Mouse (Mus musculus) common myeloid progenitor, adult 5-6 weeks (primary cell): ENCODE data around the gene Gpr176. TPM values are rescaled to one million over a fixed set of nuclear protein-coding genes. Genes with fewer than 3 reads are reported as not detected.
"Not testable (repeated sequence)": the region's sequence is repeated elsewhere in the genome, so short reads cannot be mapped to it uniquely, and the experiment has no call there.

Experiments
- ATAC-seq: replicated peaks from 2 replicates; pipeline ENCODE4 v1.8.0; 2016; ENCODE audit warnings: low read depth, mild to moderate bottlenecking, moderate TSS enrichment, inconsistent platforms; ENCODE audit not compliant: poor library complexity, severe bottlenecking
- total RNA-seq: library from RNA; stranded (forward); fragments of 200-1000, 187-1606 nt; gene quantifications from 2 replicates; pipeline ENCODE4 v1.2.3, GENCODE M21; 2017

The Gpr176 gene
- total RNA-seq, 1 experiment from 2014 or later, result not detected

DNA sequence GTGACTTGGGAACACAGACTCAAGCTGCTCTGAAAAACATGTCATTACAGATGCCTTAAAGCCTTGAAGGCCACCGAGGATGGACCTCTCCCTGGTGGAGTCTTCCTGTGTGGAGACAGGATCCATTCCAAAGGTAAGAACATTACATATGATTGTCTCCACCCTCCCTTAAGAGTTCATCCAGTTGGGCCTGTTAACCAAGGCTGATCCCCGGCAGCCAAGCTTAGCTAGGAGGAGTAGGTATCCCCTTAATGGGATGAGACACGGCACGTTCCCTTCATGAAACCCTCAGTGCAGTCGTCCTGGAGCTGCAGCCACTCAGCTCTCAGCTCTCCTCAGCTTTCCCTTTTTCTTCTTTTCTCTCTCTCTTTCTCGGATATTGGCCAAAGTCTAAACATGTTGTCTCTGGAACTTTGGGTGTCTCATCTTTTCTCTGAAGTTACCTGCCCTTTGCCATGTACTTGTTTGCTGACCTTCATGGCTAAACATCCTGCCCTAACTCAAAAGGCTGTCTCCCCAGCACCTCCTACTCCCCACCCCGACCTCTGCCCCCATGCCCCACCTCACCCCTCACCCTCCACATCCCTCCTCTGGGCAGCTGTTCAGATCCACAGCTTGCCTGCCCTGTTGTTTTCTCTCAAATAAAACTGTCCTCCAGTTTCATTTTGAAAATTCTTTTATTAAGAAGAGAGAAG, 67.2 kb downstream of the Gpr176 start:
- ATAC-seq, result no peak

DNA sequence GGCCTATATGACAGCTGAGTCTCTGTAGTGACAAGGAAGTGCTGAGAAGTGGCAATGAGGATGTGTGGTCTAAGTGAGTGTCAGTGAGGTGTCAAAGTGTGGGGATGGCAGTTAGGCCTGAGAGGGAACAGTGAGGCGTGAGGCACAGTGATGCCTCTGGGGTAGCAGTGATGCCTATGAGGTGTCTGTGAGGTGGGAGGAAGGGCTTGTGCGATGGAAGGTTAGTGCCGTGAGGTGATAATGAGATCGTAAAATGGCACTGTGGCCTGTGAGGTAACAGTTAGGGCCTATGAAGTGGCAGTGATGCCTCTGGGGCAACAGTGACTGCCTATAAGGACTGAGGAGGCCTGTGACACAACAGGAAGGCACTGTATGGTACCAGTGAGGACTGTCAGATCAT, 69.8 kb downstream of the Gpr176 start:
- no peak for ATAC-seq

DNA sequence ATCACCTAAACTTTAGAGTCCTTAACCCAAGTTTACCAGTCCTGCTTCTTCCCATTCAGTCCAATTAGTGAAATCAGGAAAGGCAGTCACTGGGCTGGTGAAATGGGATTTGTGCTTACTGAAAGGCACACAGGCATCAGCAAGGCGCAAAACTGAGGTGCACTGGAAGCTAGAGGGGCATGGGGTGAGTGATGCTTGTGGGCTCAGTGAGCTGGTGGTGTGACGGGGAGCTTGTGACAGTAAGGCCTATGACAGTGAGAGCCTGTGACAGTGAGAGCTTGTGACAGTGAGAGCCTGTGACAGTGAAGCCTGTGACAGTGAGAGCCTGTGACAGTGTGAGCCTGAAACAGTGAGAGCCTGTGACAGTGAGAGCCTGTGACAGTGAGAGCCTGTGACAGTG, 71.6 kb downstream of the Gpr176 start:
- ATAC-seq, result no peak

DNA sequence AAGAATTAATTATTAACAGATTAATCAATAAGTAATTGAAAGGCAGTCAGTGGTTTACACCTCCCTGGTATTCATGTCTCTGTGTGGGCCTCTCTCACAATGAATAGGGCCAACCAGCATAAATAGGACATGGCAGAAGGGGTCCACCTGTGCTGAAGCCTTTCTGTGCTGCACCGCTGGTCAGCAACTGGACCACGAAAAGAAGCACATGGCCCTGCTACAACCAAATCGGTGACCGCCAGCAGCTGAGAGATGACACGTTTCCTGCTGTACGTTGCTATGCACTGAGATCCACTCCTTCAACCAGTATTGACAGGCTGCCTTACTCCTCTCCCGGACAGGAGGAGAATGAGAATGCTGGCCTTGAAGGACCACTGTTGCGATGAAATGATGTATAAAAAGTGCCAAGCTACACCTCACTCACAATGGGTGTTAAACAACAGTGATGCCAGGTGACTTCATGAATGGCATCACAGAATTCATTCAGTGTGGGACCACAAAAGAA, 72.1 kb downstream of the Gpr176 start:
- ATAC-seq, result no peak

DNA sequence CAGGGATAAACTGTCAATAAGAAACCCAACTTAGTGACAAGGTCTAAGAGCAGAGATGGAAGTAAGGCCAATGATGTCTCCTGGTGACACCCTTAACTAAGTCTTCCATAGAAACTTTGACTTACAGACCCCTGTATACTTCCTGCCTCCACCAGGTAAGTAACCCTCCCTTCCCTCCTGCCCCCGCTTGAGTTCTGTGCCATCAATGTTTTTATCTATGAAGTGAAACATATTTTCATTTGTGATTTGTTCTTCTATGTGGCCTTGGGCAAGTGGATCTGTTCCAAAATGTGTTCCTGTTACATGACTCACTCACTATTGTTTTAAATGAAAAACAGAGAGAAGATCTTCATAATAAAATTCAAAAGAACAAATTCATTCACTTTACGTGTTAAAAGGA, 73.2 kb downstream of the Gpr176 start:
- ATAC-seq, result no peak

DNA sequence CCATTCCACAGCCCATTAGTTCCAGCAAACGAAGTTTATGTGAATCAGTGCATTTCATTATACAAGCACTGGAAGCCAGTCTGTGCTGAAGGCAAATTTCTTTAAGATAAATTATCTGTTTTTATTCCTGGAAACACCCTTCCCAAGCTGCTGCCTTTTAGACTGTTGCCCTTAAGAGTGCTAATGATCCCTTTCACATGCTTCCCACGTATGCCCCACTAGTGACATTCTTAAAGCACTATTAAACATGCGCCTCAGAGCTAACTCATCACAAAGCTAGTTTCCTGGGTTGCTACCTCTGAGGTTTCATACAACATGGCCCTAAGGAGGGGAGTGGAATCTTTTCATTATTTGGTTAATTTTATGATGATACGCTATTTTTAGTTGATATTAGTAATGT, 74.6 kb downstream of the Gpr176 start:
- no peak for ATAC-seq

DNA sequence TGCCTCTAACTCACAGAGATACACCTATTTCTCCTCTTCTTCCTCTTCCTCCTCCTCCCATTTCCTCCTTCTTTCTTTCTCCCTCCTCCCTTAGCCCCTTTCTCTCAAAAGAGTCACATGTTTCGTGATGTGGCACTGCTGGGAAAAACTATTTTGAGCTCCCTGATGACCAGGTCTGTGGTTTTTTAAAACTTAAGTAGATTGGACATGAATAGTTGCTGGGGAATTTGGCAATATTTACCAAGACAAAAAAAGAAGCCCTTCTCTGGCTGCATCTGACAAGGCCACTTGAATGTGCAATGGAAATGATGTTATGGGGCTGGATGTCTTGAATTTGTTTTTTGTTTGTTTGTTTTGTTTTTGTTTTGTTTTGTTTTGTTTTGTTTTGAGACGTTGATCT, 75.3 kb downstream of the Gpr176 start:
- no peak for ATAC-seq

DNA sequence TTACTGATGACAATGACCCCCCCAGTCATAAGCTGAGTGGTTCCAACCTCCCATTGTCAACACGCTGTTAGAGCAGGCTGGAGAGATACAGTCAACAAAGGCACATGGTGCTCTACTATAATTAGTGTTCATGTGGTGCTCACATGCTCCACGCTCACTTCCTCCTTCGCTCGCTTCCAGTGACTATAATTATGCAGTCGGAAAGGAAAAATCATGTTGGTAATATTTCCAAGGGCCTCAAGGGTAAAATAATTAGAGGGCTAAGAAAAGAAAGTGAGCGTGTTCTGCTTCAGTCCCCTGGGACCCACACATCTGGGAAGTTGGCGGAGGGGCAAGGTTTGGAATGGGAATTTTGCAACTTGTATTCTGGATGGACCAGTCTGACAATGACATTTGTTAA, 77.7 kb downstream of the Gpr176 start:
- 0 out of 2 replicates have a peak, but pooled peaks have one; percentile 47 for ATAC-seq

DNA sequence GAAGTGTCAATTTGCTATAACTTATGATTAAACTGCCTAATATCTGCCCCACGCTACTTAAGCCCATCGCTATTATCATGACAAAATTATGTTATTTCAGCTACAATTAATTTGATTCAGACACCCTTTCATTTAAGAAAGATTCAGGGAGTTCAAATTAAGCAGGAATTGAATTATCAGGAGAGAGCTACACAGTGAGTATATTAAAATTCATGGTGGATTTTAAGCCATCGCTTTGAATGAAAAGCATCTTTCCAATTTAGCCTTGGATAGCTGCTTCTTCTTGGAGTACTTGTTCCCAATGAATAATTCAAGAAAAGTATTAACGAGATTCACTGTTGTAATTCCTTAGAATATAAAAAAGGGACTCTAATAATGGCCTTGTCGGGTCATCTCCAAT, 79.6 kb downstream of the Gpr176 start:
- ATAC-seq, result no peak

DNA sequence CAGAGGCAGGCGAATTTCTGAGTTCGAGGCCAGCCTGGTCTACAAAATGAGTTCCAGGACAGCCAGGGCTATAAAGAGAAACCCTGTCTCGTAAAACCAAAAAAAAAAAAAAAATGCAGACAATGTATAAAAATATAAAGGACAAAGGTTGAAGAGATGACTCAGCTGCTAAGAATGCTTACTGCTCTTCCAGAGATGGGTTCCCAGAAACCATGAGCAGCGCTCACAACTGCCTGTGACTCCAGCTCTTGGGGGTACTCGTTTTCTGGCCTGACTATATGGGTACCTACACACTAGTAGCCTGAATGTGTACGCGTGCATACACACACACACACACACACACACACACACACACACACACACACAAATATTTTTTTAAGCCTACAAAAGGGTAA, 84.2 kb downstream of the Gpr176 start:
- ATAC-seq, result not testable (repeated sequence)

DNA sequence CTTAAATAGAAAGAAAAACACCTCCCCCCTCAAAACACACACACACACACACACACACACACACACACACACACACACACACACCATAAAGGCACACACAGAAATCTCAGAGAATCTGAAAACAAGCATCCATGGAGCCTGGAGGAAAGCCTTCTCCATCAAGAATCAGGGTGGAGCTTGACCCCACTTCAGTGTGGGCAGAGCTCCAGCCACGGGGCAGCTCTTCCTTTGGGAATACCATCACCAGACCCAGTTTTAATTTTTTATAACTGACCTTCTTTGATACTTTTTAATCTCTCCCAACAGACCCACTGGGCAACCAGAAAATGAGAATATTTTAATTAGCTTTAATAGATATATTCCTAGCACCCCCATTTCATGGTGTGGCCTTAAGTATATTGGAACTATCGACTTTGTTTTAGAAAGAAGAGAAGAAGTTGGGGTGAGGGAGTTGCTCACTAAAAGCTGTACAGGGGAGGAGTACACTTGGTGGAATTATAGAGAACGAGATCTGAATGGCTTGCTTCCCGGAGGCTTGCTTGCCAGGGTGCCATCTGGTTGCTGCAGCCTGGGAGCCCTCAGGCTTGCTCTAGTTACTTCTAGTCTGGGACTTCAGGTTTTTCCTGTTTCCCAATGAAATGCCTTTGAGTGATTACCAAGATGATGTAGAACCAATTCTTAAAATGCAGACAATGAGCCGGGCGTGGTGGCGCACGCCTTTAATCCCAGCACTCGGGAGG, 84.7 kb downstream of the Gpr176 start:
- no peak for ATAC-seq

DNA sequence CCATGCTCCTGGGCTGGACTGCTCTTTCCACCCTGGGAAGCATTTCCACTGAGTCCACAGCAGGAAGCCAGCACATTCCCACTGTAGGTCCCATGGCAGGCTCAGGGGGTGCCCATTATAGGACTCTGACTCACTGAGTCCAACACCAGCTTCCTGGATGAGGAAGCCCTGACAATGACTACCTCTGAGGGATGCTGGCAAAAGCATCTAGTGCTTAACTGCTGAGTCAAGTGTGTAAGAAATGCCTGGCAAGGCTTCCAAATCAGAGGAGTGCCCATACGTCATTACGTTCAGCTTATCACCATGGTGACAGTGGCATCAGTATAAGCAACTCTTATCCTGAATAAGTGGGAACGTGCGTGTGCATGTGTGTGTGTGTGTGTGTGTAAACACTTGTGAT, 85.5 kb downstream of the Gpr176 start:
- ATAC-seq, result no peak

DNA sequence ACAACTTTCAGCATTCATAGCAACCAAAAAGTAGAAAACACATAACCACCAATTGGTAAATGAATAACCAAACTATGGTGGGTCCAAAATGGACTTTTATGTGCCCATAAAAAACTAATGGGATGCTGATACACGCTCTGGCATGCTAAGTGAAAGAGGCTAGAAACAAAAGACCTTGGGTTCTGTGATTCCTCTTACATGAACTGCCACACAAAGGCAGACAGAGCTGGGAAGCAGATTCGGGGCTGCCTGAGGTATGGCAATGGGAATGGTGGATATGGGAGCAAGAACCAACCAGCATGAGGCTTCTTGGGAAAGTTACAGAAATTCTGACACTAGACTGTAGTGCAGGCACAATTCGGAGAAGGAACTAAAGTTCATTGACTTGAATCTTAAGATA, 90.8 kb downstream of the Gpr176 start:
- no peak for ATAC-seq

DNA sequence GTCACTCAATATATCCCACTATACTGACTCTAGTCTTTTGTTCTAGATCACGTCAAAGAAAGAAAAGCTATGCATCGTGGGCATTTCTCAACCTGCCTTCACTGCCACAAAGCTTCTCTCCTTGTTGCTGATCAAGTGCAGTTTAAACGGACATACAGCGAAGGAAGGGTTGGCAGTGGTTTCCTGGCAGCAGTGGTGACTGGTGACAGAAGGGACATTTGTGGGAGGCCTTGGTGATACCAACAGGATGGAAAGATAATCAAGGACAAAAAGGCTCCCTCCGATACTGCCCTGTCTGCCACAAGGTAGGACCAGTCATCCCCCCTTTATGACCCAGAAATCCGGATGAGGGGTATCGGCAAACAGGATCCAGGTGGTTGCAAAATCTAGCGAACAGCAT, 95.0 kb downstream of the Gpr176 start:
- no peak for ATAC-seq

DNA sequence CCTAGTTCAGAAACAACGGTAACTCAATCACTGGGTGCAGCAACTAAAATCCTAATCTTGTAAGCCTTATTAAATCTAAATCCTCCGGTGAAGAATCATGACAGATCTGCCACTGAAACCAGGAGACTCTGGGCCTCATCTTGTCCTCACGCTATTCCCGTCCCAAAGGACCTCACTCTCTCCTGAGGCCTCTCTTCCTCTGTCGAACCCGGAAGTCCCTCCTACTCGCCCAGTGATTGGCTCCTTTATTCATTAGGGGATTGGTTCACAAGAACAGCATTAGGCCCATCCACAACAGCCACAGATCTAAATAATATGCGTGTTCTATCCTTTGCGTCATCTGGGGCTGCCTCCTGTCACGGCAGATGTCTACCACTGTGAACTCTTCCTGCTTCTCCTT, 101.6 kb downstream of the Gpr176 start:
- ATAC-seq, result no peak

DNA sequence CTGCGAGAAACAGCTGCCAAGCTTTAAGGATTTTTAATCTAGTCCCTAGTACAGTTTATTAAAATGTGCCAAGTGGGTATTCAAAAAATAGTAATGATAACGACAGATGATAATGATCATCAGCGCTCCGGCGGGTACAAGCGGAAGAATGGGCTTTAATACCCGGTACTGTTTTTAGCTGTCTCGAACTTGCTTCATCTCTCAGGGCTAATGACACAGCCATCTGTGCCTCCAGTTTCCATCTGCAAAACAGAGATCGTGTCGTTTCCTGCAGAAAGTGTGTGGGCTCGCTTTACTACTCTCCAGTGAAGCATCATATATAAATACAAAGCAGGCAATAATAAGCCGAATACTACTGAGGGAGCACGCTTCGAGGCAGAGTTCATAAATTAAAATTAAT, 103.0 kb downstream of the Gpr176 start:
- ATAC-seq, result no peak

DNA sequence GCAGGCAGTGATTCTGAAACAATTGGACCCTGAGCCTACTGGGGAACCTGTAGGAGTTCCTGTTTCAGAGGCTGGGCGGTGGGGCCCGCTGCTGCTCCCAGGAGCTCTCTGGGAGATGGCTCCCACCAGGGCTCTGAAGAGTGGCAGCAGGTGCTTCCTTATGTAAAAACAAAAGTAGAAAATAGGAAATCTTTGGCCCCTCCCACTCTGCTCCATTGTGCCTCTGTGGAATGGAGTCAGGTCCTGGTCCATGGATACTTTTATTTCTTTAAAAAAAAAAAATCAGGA, 109.4 kb downstream of the Gpr176 start:
- ATAC-seq, result peak; percentile 28; the same call in 1 of the 2 replicates

DNA sequence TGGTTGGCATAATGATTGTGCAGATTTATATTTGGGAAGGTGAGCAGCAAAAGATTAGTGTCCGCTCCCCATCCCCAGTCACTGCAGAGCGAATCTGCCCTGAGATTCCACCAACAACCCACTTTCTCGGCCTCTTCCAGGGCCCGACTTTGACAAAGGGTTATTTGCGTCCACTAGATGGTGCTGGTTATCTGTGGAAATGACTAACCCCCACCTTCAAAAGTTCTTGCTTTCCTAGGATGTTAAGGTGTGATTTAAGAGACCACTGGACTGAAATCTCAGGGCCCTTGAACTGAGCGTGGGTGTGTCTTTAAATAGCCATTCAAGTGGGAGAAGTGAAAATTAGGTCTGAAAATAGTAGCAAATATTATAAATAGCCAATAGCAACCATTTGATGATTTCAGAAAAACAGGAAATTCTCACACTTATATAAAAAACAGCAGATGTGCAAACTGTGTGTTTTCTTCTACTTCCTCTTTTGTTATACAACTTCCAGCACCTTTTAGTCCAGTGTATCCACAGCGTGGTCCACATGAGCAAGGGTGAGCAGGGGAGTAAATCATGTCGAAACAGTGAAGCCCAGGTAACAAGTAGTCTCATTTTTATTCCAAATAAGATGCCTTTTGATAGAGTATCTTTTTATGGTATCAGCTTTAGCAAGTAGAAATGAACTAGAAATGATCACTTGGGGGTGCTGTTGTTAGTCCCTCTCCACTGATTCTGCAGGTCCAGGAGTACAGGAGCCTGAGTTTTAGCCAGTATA, 109.9 kb downstream of the Gpr176 start:
- peak; percentile 65 for ATAC-seq

DNA sequence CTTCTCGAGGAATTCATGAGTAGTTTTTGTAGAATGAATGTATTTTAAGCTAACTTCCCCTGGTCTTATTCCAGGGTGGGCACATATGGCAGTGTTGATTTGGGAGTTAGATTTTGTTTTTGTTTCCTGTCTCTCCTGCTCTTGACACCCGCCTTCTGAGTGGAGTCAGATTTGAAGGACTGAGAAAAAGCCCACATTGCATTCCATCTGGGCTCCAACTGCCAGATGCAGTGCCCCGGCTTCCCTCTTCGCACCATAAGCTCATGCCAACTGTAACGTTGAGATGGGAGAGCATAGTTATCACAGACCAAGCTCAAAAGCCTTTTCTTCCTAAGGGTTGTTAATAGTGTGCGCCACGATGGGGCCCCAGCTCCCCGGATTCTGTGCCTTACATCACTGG, 110.5 kb downstream of the Gpr176 start:
- ATAC-seq, result no peak

DNA sequence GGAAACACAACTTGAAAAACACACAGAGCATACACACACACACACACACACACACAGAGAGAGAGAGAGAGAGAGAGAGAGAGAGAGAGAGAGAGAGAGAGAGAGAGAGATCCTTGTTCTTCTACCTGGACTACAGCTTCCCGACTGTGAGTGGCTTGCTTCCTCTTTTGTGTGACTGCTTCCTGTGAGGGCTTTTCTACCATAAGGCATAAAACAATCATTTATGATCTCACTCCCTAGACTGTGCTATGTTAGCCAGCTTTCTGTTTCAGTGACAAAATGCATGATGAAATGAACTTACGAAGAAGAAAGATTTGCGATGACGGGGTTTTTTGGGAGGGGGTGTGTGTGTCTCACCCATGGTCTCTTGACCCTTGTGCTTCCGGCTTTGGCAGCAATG, 113.5 kb downstream of the Gpr176 start:
- ATAC-seq, result no peak

DNA sequence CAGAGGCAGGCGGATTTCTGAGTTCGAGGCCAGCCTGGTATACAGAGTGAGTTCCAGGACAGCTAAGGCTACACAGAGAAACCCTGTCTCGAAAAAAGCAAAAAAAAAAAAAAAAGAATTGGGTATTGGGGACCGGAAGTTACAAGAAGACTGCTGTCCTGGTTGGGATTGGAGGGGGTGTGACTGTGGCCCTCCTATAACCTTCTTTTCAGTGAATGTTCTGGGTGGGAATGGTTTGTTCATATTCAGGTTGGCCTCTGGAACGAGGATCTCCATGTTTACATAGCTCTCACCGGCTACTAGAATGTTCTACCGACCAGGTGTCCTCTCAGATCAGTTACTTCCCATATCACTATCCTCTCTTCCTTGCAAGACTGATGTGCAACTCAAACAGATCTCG, 116.1 kb downstream of the Gpr176 start:
- ATAC-seq, result no peak
